Mouse (Mus musculus) liver (tissue): ENCODE results near the gene Clpsl2.
A peak's percentile ranks its signal among the peaks of the same experiment; 100 is the strongest.

ENCODE experiments used
- DNase-seq: peaks from one replicate; pipeline ENCODE4 v3.0.0-alpha.2; 2020; ENCODE audit warnings: mixed read lengths

Gene Clpsl2

GRCm38 (mm10) chr17:28561613-28562012, 12.4 kb downstream of the Clpsl2 start:
- no peak for DNase-seq

GRCm38 (mm10) chr17:28565181-28565580, 16.0 kb downstream of the Clpsl2 start:
- DNase-seq, result no peak

- no peak for DNase-seq
These were observed 18.3 kb downstream of the Clpsl2 start for GRCm38 (mm10) chr17:28567541-28567940.

- no peak for DNase-seq
These were observed 22.7 kb downstream of the Clpsl2 start for GRCm38 (mm10) chr17:28571868-28572267.

GRCm38 (mm10) chr17:28572521-28572920, 23.3 kb downstream of the Clpsl2 start:
- no peak for DNase-seq

- no peak for DNase-seq
These were observed 23.7 kb downstream of the Clpsl2 start for GRCm38 (mm10) chr17:28572941-28573340.

- DNase-seq, result peak; percentile 67
These were observed 26.3 kb downstream of the Clpsl2 start, which contains the start of gene Lhfpl5 for GRCm38 (mm10) chr17:28575244-28576125. Gene Lhfpl5, plus strand, starts transcription at chr17:28575641.

GRCm38 (mm10) chr17:28580396-28580795, 31.2 kb downstream of the Clpsl2 start:
- DNase-seq, result peak; percentile 70

GRCm38 (mm10) chr17:28581056-28581455, 31.8 kb downstream of the Clpsl2 start:
- no peak for DNase-seq

GRCm38 (mm10) chr17:28586509-28586908, 37.3 kb downstream of the Clpsl2 start:
- no peak for DNase-seq

- no peak for DNase-seq
These were observed 39.4 kb downstream of the Clpsl2 start for GRCm38 (mm10) chr17:28588591-28588990.

GRCm38 (mm10) chr17:28590596-28590995, 41.4 kb downstream of the Clpsl2 start:
- DNase-seq, result no peak

- DNase-seq, result no peak
These were observed 42.3 kb downstream of the Clpsl2 start for GRCm38 (mm10) chr17:28591476-28591875.

- peak; percentile 77 for DNase-seq
These were observed 43.8 kb downstream of the Clpsl2 start for GRCm38 (mm10) chr17:28592998-28593397.

GRCm38 (mm10) chr17:28593965-28594364, 44.8 kb downstream of the Clpsl2 start:
- no peak for DNase-seq

- DNase-seq, result no peak
These were observed 51.6 kb downstream of the Clpsl2 start for GRCm38 (mm10) chr17:28600780-28601179.

GRCm38 (mm10) chr17:28601557-28602250, 52.5 kb downstream of the Clpsl2 start:
- no peak for DNase-seq
